Mouse (Mus musculus) liver, adult 2 months (tissue): Measurements from ENCODE around the gene Ctns. TPM values are rescaled to one million over a fixed set of nuclear protein-coding genes. Genes with fewer than 3 reads are reported as not detected.

ENCODE experiments used
- DNase-seq: peaks from one replicate; pipeline ENCODE4 v3.0.0-alpha.2; 2011; ENCODE audit warnings: low read depth, low spot score; ENCODE audit errors: extremely low read depth
- H3K27ac ChIP-seq: fragments of 200-500 bp; replicated peaks from 2 replicates; pipeline ENCODE4 v1.5.1; 2012; ENCODE audit warnings: low read depth, mild to moderate bottlenecking, control low read depth, inconsistent platforms, low read length; ENCODE audit not compliant: insufficient read depth
- H3K27me3 ChIP-seq: fragments of 200-500 bp; 2 replicates; pipeline ENCODE4 v1.6.1; 2012; ENCODE audit warnings: mild to moderate bottlenecking, moderate library complexity, low read length, inconsistent platforms; ENCODE audit not compliant: control insufficient read depth, insufficient read depth
- H3K36me3 ChIP-seq: fragments of 200-500 bp; 2 replicates; pipeline ENCODE4 v1.6.1; 2012; ENCODE audit warnings: low read length, inconsistent platforms; ENCODE audit not compliant: control insufficient read depth, insufficient read depth
- H3K4me1 ChIP-seq: fragments of 200-500 bp; 2 replicates; pipeline ENCODE4 v1.6.1; 2011; ENCODE audit warnings: low read length; ENCODE audit not compliant: control insufficient read depth, insufficient read depth
- H3K4me3 ChIP-seq: fragments of 200-500 bp; 2 replicates; pipeline ENCODE4 v1.5.1; 2011; ENCODE audit warnings: low read depth, mild to moderate bottlenecking, control low read depth, low read length, moderate library complexity; ENCODE audit not compliant: insufficient read depth
- H3K79me2 ChIP-seq: fragments of 200-500 bp; 2 replicates; pipeline ENCODE4 v1.6.1; 2012; ENCODE audit warnings: inconsistent platforms, mild to moderate bottlenecking, low read length, moderate library complexity; ENCODE audit not compliant: control insufficient read depth, insufficient read depth
- H3K9ac ChIP-seq: fragments of 200-500 bp; 2 replicates; pipeline ENCODE4 v1.6.1; 2012; ENCODE audit warnings: low read depth, mild to moderate bottlenecking, control low read depth, inconsistent platforms, low read length
- CTCF ChIP-seq: fragments of 200-500 bp; IDR thresholded peaks from 2 replicates; pipeline ENCODE4 v1.5.1; 2011; ENCODE audit warnings: low read depth, low read length, control low read depth
- POLR2A ChIP-seq: fragments of 200-500 bp; IDR thresholded peaks from 2 replicates; pipeline ENCODE4 v1.6.1; 2011; ENCODE audit warnings: low read length, control low read depth; ENCODE audit not compliant: insufficient read depth; ENCODE audit errors: extremely low read depth
- WGBS: fragments of 180-500 bp; shearing (Covaris S2); methylation state at CpG from one replicate; pipeline ENCODE4 v1.1.7; 2018; 5-methylcytosine and 5-hydroxymethylcytosine counted together
- polyA plus RNA-seq: library from polyadenylated mRNA; depleted of rRNA; stranded (reverse); fragments of >200 nt; gene quantifications from 2 replicates; pipeline ENCODE4 v1.2.3, GENCODE M21; 2012
- total RNA-seq: library from RNA; depleted of rRNA; stranded (reverse); fragments of >200 nt; gene quantifications from 2 replicates; pipeline ENCODE4 v1.2.3, GENCODE M21; 2014

The Ctns gene
- total and polyA plus RNA-seq, 2 experiments = 11.5 to 16.6 TPM

DNA sequence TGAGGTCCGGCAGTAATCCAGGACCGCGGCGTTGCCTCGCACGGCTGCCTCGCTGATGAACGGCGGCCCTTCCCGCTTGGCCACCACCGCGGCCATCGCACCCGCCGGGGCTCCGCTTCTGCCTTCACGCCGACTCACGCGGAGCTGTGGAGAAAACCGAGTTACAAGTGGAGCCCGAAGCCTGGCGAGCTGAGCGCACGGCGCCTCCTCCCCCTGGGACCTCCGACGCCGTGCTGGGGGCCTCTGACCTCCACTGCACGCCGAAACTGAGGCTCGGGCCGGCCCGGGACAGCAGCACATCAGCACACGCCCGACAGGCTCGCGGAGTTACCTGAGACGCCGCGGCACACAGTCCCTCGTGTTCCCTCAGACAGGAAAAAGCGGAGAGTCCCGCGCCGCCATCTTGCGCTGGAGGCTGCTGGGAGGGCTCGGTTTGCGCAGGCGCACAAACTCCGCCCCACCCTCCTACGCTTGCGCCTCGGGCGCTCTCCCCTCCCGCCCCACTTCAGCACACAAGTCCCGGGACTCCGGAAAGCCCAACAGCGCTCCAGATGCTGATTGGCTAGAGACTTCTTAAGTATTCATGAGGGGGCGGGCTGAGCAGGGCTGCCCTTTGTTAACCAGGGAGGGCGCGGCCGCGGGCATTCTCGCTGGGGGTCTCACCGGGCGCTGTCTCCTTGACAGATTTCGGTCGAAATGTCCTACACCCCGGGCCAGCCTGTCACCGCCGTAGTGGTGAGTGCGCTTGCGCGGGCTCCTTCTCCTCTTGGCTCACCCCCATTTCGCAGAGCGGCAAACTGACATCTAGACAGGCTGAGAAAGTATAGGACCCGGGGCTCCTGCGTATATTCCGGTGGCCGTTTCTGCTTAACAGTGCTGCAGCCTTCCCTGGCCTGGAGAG, 22.0 kb downstream of the Ctns start, which contains the start of the genes Emc6 and Tax1bp3:
Emc6 (minus strand) TSS at position 430 of the 901 bp plus-strand sequence.
Tax1bp3 (plus strand) TSS at position 476 of the 901 bp plus-strand sequence.
- Histone ChIP-seq H3K36me3 (peaks cover 1% of the 10 kb centered on the region; the same call in 1 of the 2 replicates), H3K4me1 (peaks cover 13% of the 10 kb centered on the region), H3K27me3 (no peaks in the 10 kb centered on the region), H3K79me2 (peaks cover 8% of the 10 kb centered on the region), H3K4me3 (peak within 1 kb of the TSS; percentile 95), H3K27ac (peak within 1 kb of the TSS; percentile 95), H3K9ac (peak within 1 kb of the TSS; percentile 97)
- WGBS = under 1% methylated on average over 81 of the region's 81 CpGs
- DNase-seq = peak; percentile 96
- TF ChIP-seq CTCF (no peak), POLR2A (peak; percentile 76)

DNA sequence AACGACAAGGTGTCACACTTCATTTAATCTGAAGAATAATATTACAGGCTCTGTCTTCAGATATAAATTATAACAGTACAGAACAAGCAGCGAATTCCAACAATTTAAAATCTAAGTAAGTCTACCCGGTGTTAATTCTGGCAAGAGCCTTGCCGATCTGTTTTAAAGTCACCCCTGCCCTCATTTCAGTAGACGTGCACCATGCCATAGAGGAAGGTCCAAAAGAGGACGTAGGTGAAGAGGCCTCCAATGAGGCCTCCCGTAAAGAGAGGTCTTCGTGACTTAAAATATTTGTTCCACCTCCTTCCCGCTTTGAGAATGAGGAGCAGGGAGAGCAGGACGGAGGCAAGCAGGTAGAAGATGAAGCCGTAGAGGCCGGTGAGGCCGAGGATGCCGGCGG, 22.7 kb downstream of the Ctns start:
- peak overlapping the region; percentile 95 for H3K27ac ChIP-seq
- WGBS = under 1% methylated on average over 15 of the region's 15 CpGs
- no peaks in the 10 kb centered on the region for H3K27me3 ChIP-seq
- H3K36me3 ChIP-seq = peaks cover 1% of the 10 kb centered on the region; the same call in 1 of the 2 replicates
- H3K9ac ChIP-seq = peak overlapping the region; percentile 97
- TF ChIP-seq CTCF (no peak), POLR2A (no peak)
- H3K79me2 ChIP-seq = peaks cover 8% of the 10 kb centered on the region
- peak; percentile 69 for DNase-seq
- H3K4me1 ChIP-seq = peaks cover 13% of the 10 kb centered on the region
- H3K4me3 ChIP-seq = peak overlapping the region; percentile 95

GRCm38 (mm10) chr11:73175612-73176011, 23.2 kb downstream of the Ctns start:
- WGBS = 15% methylated on average over 8 of the region's 8 CpGs
- peaks cover 8% of the 10 kb centered on the region for H3K79me2 ChIP-seq
- no peak overlapping the region for H3K9ac ChIP-seq
- peak; percentile 98 for DNase-seq
- H3K27me3 ChIP-seq = no peaks in the 10 kb centered on the region
- peak overlapping the region; percentile 95 for H3K27ac ChIP-seq
- no peak for TF ChIP-seq CTCF
- TF ChIP-seq POLR2A = no peak
- peaks cover 13% of the 10 kb centered on the region for H3K4me1 ChIP-seq
- H3K4me3 ChIP-seq = peak overlapping the region; percentile 95
- peaks cover 1% of the 10 kb centered on the region; the same call in 1 of the 2 replicates for H3K36me3 ChIP-seq

DNA sequence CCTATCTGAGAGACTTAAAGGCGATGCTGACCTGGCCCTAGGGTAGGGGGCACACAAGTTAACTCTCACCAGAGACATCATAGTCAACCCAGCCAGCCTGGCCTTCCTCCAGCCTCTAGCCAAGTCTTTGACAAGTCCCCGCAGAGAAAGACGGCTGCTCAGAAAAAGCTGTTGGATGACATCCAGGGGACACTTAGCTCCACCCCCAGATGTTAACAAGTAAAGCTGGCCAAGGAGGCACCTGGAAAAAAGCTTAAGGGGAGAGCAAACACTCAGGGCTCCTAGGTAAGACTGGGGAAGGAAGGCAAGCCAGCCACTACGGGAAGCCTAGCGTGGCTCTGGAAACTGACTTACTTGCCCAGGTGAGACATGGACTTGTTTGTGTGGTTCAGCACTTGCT, 26.7 kb downstream of the Ctns start:
- DNase-seq = peak; percentile 56
- no peak overlapping the region for H3K9ac ChIP-seq
- H3K27me3 ChIP-seq = no peaks in the 10 kb centered on the region
- H3K36me3 ChIP-seq = peaks cover 1% of the 10 kb centered on the region; the same call in 1 of the 2 replicates
- 48% methylated on average over 5 of the region's 5 CpGs for WGBS
- TF ChIP-seq CTCF (no peak), POLR2A (no peak)
- no peak overlapping the region for H3K4me3 ChIP-seq
- H3K27ac ChIP-seq = no peak overlapping the region
- peaks cover 8% of the 10 kb centered on the region for H3K79me2 ChIP-seq
- peaks cover 15% of the 10 kb centered on the region for H3K4me1 ChIP-seq

DNA sequence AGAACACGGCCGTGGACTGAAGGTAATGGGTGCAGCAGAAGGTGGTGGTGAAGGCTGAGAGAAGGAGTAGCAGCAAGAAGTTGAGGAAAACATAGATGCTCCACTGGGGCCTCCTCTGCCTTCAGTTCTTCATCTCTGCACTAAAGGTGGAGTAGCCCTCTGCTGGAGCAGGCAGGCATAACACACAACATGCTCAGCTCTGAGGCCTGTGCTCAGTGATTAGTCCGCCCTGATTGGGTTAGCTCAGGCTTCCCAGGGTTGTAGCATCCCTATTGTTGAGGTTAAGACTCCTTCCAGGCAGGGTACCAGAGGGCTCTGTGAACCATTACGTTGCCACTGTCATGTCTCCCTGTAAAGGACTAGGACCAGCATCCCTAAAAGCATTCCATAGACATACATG, 29.6 kb downstream of the Ctns start:
- Histone ChIP-seq H3K4me1 (peaks cover 13% of the 10 kb centered on the region), H3K9ac (no peak overlapping the region), H3K36me3 (no peaks in the 10 kb centered on the region; the same call in 1 of the 2 replicates), H3K79me2 (no peaks in the 10 kb centered on the region), H3K27ac (no peak overlapping the region), H3K4me3 (no peak overlapping the region), H3K27me3 (no peaks in the 10 kb centered on the region)
- 53% methylated on average over 4 of the region's 4 CpGs for WGBS
- peak; percentile 57 for DNase-seq
- TF ChIP-seq CTCF (peak; percentile 79), POLR2A (no peak)
